Mouse (Mus musculus) liver, embryonic 12.5 days (tissue): ENCODE results near the gene Neurl4. TPM values are rescaled to one million over a fixed set of nuclear protein-coding genes. Genes with fewer than 3 reads are reported as not detected.
"Not testable (repeated sequence)": the region's sequence is repeated elsewhere in the genome, so short reads cannot be mapped to it uniquely, and the experiment has no call there.

Experiments used
- ATAC-seq: fragments of 200-750 bp; cut with Nextera tagmentation; 2 replicates; pipeline ENCODE4 v1.8.0; 2017; ENCODE audit warnings: moderate number of reproducible peaks, mild to moderate bottlenecking, moderate library complexity
- H3K27ac ChIP-seq: fragments of 300-500 bp; sonication (generic); 2 replicates; pipeline ENCODE4 v1.5.1; 2016; ENCODE audit warnings: mild to moderate bottlenecking
- H3K27me3 ChIP-seq: fragments of 300-500 bp; sonication (generic); replicated peaks from 2 replicates; pipeline ENCODE4 v1.6.1; 2016; ENCODE audit warnings: mild to moderate bottlenecking, moderate library complexity
- H3K36me3 ChIP-seq: fragments of 300-500 bp; sonication (generic); 2 replicates; pipeline ENCODE4 v1.6.1; 2016; ENCODE audit warnings: mild to moderate bottlenecking, moderate library complexity
- H3K4me1 ChIP-seq: fragments of 300-500 bp; sonication (generic); 2 replicates; pipeline ENCODE4 v1.6.1; 2016
- H3K4me2 ChIP-seq: fragments of 300-500 bp; sonication (generic); 2 replicates; pipeline ENCODE4 v1.6.1; 2016; ENCODE audit warnings: mild to moderate bottlenecking, moderate library complexity
- H3K4me3 ChIP-seq: fragments of 300-500 bp; sonication (generic); 2 replicates; pipeline ENCODE4 v1.5.1; 2016; ENCODE audit warnings: mild to moderate bottlenecking, moderate library complexity
- H3K9ac ChIP-seq: fragments of 300-500 bp; sonication (generic); 2 replicates; pipeline ENCODE4 v1.6.1; 2016; ENCODE audit warnings: mild to moderate bottlenecking, moderate library complexity
- H3K9me3 ChIP-seq: fragments of 300-500 bp; sonication (generic); replicated peaks from 2 replicates; pipeline ENCODE4 v1.6.1; 2016; ENCODE audit warnings: mild to moderate bottlenecking, moderate library complexity
- WGBS: fragments of 180-500 bp; shearing (Covaris S2); methylation state at CpG from one replicate; pipeline ENCODE4 v1.1.7; 2016; ENCODE audit not compliant: insufficient replicate concordance; 5-methylcytosine and 5-hydroxymethylcytosine counted together
- polyA plus RNA-seq: library from polyadenylated mRNA; unstranded; fragments of >200 nt; fragmentation: Nextera tagmentation; extraction: Ambion mirVana; gene quantifications from 2 replicates; pipeline ENCODE4 v1.2.1, GENCODE M21; 2016

The Neurl4 gene
- polyA plus RNA-seq, 1 experiment from 2014 or later: 5.7 TPM

DNA sequence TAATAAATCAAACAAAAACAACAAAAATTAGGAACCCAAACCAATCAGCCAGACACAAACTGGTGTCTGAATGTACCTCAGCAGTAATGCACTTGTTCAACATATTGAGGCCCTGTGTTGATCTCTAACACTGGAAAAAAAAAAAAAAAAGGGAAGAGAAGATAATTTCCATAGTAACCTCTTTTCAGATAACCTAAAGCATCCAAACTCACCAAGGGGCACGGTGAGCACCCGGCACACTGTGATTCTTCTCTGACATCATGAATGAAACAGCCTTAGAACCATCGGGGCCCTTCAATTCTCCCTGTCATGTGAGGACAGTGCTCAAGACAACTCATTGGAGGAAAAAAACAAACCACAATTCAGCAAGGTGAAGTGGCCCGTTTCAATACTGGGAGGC lies 28.8 kb downstream of the Neurl4 start:
- H3K4me1 ChIP-seq: peaks cover 16% of the 10 kb centered on the region
- H3K4me2 ChIP-seq: no peak overlapping the region
- H3K27me3 ChIP-seq: peaks cover 5% of the 10 kb centered on the region
- no peak for ATAC-seq
- no peak overlapping the region for H3K27ac ChIP-seq
- no peak overlapping the region for H3K9ac ChIP-seq
- no peaks in the 10 kb centered on the region for H3K9me3 ChIP-seq
- no peaks in the 10 kb centered on the region for H3K36me3 ChIP-seq
- H3K4me3 ChIP-seq: no peak overlapping the region
- 32% methylated on average over 4 of the region's 4 CpGs for WGBS

GRCm38 (mm10) chr11:69930176-69930575 lies 29.3 kb downstream of the Neurl4 start:
- not testable (repeated sequence) for H3K27me3 ChIP-seq, H3K27ac ChIP-seq, ATAC-seq, H3K4me2 ChIP-seq, H3K9me3 ChIP-seq, H3K36me3 ChIP-seq, H3K4me3 ChIP-seq, H3K9ac ChIP-seq
- WGBS: 76% methylated on average over 8 of the region's 8 CpGs
- H3K4me1 ChIP-seq: peaks cover 21% of the 10 kb centered on the region

DNA sequence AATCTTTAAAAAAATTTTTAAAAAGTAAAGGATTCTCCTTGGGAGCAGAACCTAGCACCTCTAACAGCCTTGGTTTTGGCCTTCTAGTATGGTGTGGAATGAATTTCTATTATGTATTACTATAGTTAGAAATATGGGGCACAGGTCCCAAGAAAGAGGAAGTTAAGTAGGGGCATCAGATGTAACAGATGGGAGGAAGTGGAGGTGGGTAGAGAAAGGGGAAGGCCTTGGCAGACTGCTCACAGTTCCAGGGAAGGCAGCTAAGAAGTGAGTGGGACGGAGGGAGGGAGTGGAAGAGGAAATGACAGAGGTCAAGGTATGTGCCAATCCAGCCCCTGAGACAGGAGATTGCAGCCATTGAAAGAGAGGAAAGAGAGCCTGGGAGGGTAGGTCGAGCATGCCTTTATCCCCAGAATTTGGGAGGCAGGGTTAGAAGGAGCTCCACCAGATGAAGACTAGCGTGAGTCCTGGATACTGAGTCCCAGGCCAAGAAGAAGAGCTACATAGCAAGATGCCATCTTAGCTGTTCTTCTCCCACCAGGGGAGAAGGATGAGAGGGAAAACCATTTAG lies 30.2 kb downstream of the Neurl4 start:
- Histone ChIP-seq H3K4me3 (no peak overlapping the region), H3K4me1 (peaks cover 30% of the 10 kb centered on the region), H3K36me3 (no peaks in the 10 kb centered on the region), H3K4me2 (no peak overlapping the region), H3K27ac (0 out of 2 replicates have a peak overlapping the region, but pooled peaks have one; percentile 47), H3K9ac (no peak overlapping the region), H3K27me3 (peaks cover 19% of the 10 kb centered on the region), H3K9me3 (no peaks in the 10 kb centered on the region)
- 41% methylated on average over 3 of the region's 3 CpGs for WGBS
- ATAC-seq: no peak

DNA sequence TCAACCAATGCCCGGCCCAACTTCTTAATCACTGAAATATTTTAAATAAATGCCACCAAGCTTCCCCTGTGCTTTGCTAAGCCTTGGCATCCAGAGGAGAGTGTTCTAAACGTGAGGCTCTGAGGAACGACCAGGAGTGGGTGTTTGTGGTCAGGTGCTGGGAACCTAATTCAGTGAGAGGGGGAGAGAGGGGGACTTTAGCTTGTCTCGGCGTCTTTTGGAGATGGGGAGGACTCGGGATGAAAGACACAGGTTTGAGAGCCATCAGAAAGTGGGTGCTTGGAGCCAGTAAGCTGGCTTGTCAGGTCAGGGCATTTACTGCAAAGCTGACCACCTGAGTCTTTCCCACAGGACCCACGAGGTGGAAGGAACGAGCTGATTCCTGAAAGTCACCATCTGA lies 30.9 kb downstream of the Neurl4 start:
- H3K27me3 ChIP-seq: peaks cover 26% of the 10 kb centered on the region
- no peak overlapping the region for H3K4me3 ChIP-seq
- H3K9ac ChIP-seq: no peak overlapping the region
- no peak overlapping the region for H3K4me2 ChIP-seq
- no peaks in the 10 kb centered on the region for H3K36me3 ChIP-seq
- no peaks in the 10 kb centered on the region for H3K9me3 ChIP-seq
- WGBS: 54% methylated on average over 8 of the region's 8 CpGs
- no peak for ATAC-seq
- H3K27ac ChIP-seq: no peak overlapping the region
- H3K4me1 ChIP-seq: peaks cover 36% of the 10 kb centered on the region

DNA sequence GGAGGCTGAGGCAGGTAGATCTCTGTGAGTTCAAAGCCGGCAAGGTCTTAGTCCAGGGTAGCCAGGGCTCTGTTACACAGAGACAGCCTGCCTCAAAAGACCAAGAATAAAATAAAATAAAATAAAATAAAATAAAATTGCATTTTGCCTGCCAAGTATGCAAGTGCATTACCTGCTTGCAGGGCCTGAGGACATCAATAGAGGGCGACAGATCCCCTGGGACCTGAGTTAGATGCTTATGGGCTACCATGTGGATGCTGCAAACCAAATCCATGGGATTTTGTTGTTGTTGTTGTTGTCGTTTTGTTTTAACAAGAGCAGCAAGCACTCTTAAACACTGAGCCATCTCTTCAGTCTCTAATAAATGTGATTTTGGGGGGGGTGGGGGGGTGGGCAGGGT lies 31.4 kb downstream of the Neurl4 start:
- WGBS: 29% methylated on average over 3 of the region's 3 CpGs
- H3K27me3 ChIP-seq: peaks cover 31% of the 10 kb centered on the region
- peaks cover 41% of the 10 kb centered on the region for H3K4me1 ChIP-seq
- no peak overlapping the region for H3K27ac ChIP-seq
- H3K4me3 ChIP-seq: no peak overlapping the region
- no peak overlapping the region for H3K4me2 ChIP-seq
- ATAC-seq: no peak
- H3K36me3 ChIP-seq: no peaks in the 10 kb centered on the region
- no peak overlapping the region for H3K9ac ChIP-seq
- no peaks in the 10 kb centered on the region for H3K9me3 ChIP-seq

DNA sequence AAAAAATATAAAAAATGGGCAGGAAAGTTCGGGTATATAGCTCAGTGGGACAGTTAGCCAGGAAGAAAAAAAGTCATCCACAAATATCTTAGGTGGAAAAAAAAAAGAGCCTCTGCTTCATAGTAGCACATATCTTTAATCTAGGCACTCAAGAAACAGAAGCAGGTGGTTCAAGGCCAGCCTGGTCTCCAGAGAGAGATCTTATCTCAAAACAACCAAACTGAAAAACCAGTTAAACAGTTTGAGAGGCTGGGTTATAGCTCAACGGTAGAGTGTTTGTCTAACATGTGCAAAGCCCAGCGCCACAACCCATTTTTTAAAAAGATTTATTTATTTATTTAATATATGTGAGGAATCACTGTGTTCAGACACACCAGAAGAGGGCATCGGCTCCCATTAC lies 32.2 kb downstream of the Neurl4 start:
- Histone ChIP-seq H3K9ac (no peak overlapping the region), H3K4me3 (no peak overlapping the region), H3K36me3 (no peaks in the 10 kb centered on the region), H3K4me2 (no peak overlapping the region), H3K9me3 (no peaks in the 10 kb centered on the region), H3K27ac (no peak overlapping the region), H3K4me1 (peaks cover 44% of the 10 kb centered on the region), H3K27me3 (peaks cover 39% of the 10 kb centered on the region)
- no peak for ATAC-seq
- WGBS: 51% methylated on average over 4 of the region's 4 CpGs

GRCm38 (mm10) chr11:69934169-69934568 lies 33.3 kb downstream of the Neurl4 start:
- peaks cover 50% of the 10 kb centered on the region for H3K27me3 ChIP-seq
- 2% methylated on average over 18 of the region's 18 CpGs for WGBS
- H3K4me1 ChIP-seq: peaks cover 44% of the 10 kb centered on the region
- H3K9me3 ChIP-seq: no peaks in the 10 kb centered on the region
- peak overlapping the region; percentile 56 for H3K4me3 ChIP-seq
- H3K27ac ChIP-seq: no peak overlapping the region; the same call in 1 of the 2 replicates
- peak; percentile 59 for ATAC-seq
- H3K36me3 ChIP-seq: no peaks in the 10 kb centered on the region
- peak overlapping the region; percentile 91 for H3K4me2 ChIP-seq
- no peak overlapping the region for H3K9ac ChIP-seq

DNA sequence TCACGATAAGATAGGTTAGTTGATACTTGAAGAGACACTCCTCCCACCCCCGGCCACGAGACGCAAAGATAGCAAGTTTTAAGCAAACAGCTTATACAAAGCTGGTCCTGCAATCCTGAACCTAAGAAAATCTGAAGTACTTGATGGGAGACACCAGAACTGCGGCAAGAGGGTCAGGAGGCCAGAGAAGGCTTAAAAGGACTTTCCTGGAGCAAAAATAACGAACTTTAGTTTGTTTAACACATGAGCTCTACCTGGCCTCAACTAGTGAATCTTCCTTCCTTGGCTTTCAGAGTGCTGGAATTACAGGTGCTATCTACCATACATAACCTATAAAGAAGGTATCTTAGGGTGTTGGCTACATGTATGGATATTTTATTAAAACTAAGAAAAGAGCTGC lies 33.8 kb downstream of the Neurl4 start:
- H3K36me3 ChIP-seq: no peaks in the 10 kb centered on the region
- H3K27me3 ChIP-seq: peaks cover 55% of the 10 kb centered on the region
- no peak overlapping the region; the same call in 1 of the 2 replicates for H3K9ac ChIP-seq
- WGBS: 19% methylated on average over 6 of the region's 6 CpGs
- peaks cover 43% of the 10 kb centered on the region for H3K4me1 ChIP-seq
- peak overlapping the region; percentile 56 for H3K4me3 ChIP-seq
- no peaks in the 10 kb centered on the region for H3K9me3 ChIP-seq
- peak overlapping the region; percentile 91 for H3K4me2 ChIP-seq
- ATAC-seq: no peak
- no peak overlapping the region for H3K27ac ChIP-seq

- Histone ChIP-seq H3K9me3 (no peaks in the 10 kb centered on the region), H3K36me3 (no peaks in the 10 kb centered on the region), H3K4me3 (peak within 1 kb of the TSS; percentile 56), H3K27me3 (peaks cover 61% of the 10 kb centered on the region), H3K9ac (peak within 1 kb of the TSS; percentile 61), H3K4me2 (peak within 1 kb of the TSS; percentile 91), H3K27ac (no peak within 1 kb of the TSS), H3K4me1 (peaks cover 38% of the 10 kb centered on the region)
- WGBS: 1% methylated on average over 62 of the region's 62 CpGs
- ATAC-seq: peak; percentile 79
These were observed 34.4 kb downstream of the Neurl4 start, which contains the start of gene Ybx2 for GRCm38 (mm10) chr11:69935137-69935879. Gene Ybx2, plus strand, starts transcription at chr11:69935796.

DNA sequence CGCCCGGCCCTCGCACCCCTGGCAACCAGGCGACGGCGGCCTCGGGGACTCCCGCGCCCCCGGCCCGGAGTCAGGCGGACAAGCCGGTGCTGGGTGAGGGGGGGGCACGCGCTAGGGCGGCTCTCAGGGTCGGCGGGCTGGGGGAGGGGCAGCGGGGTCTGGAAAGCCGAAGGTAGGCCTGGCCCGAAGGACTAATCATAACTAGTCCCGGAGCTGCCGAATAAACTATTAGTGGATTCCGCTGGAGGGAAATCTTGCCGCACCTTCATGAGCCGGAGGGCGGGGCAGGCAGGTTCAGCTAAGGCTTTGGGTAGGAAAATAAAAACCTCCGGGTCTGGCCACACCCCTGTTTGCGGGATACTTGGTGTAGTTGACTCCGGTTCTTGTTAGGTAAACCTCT lies 35.3 kb downstream of the Neurl4 start:
- Histone ChIP-seq H3K4me1 (peaks cover 38% of the 10 kb centered on the region), H3K27me3 (peaks cover 68% of the 10 kb centered on the region), H3K4me2 (peak overlapping the region; percentile 91), H3K27ac (no peak overlapping the region), H3K9me3 (no peaks in the 10 kb centered on the region), H3K9ac (peak overlapping the region; percentile 61), H3K36me3 (no peaks in the 10 kb centered on the region), H3K4me3 (peak overlapping the region; percentile 56)
- ATAC-seq: no peak
- WGBS: 6% methylated on average over 30 of the region's 30 CpGs

DNA sequence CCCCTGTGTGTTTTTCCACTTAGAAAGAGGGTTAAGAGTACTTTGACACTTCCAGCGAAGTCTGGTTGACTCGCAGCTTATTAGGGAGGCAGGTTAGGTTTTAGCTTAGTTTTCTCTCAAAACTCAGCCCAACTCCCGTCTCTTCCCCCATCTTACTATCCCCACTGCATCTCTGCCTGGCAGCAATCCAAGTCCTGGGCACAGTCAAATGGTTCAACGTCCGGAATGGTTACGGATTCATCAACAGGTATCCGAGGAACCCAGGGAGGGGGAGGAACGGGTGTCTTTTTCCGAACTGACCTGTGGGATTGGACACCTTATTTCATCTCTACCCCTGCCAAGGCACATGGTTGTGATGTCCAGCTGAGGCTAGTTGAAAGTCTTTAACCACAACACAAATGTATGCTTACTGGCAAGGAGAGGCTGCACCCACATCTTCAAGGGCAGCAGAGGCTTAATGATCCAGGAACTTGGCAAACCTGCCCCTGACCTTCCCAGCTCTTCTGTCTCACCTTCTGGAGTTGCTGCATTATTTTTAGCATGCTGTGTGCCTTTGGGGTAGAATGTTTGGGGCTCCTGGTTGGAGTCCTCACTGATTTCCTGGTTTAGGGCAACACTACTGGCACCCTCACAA lies 36.0 kb downstream of the Neurl4 start:
- Histone ChIP-seq H3K4me2 (peak overlapping the region; percentile 91; the same call in 1 of the 2 replicates), H3K36me3 (peaks cover 3% of the 10 kb centered on the region), H3K27me3 (peaks cover 73% of the 10 kb centered on the region), H3K4me3 (no peak overlapping the region; the same call in 1 of the 2 replicates), H3K27ac (no peak overlapping the region), H3K4me1 (peaks cover 38% of the 10 kb centered on the region), H3K9ac (no peak overlapping the region), H3K9me3 (no peaks in the 10 kb centered on the region)
- no peak for ATAC-seq
- 43% methylated on average over 9 of the region's 9 CpGs for WGBS

DNA sequence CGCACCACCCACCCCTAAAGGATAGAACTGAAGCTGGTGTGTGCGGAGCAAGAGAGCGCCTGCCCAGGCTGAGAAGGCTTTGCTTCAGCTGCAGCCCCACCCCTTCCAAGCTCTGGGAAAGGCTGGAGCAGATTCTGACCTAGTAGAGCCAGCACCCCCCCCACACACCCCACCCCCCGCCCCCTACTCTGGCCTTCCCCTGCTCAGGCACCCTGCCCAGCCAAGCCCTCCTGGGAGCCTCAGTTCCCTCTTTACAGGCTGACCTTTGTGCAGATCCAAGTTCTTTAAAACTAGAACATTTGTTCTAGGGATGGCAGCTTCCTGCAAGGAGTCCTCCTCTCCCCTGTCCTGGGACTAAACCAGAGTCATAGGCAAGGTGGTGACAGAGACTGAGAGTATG lies 36.5 kb downstream of the Neurl4 start:
- H3K36me3 ChIP-seq: peaks cover 8% of the 10 kb centered on the region
- no peaks in the 10 kb centered on the region for H3K9me3 ChIP-seq
- no peak overlapping the region for H3K4me3 ChIP-seq
- no peak overlapping the region for H3K27ac ChIP-seq
- ATAC-seq: no peak
- H3K4me2 ChIP-seq: no peak overlapping the region
- no peak overlapping the region for H3K9ac ChIP-seq
- H3K4me1 ChIP-seq: peaks cover 38% of the 10 kb centered on the region
- WGBS: 45% methylated on average over 4 of the region's 4 CpGs
- peaks cover 78% of the 10 kb centered on the region for H3K27me3 ChIP-seq
